Mouse (Mus musculus): ENCODE results near the gene Nptn. TPM values are rescaled to one million over a fixed set of nuclear protein-coding genes. Genes with fewer than 3 reads are reported as not detected.

Nptn gene
- polyA plus RNA-seq, 1 experiment from 2014 or later: 56.1 TPM

GRCm38 (mm10) chr9:58615064-58615938, 33.3 kb downstream of the Nptn start:
- WGBS: 75% methylated on average over 3 of the region's 3 CpGs

GRCm38 (mm10) chr9:58623009-58623408, 41.0 kb downstream of the Nptn start:
- Histone ChIP-seq H3K4me3 (ENCODE audit: low read depth, low read length) (no peak overlapping the region), H3K4me1 (ENCODE audit: control insufficient read depth, insufficient read depth, low read length) (no peaks in the 10 kb centered on the region), H3K9me3 (ENCODE audit: control insufficient read depth, low read length) (no peaks in the 10 kb centered on the region), H3K4me2 (ENCODE audit: low read depth, severe bottlenecking) (no peak overlapping the region), H3K27ac (replicated peaks; ENCODE audit: low read depth, low read length) (no peak overlapping the region), H3K9ac (ENCODE audit: low read length) (no peak overlapping the region), H3K27me3 (ENCODE audit: control insufficient read depth, insufficient read depth, low read length) (no peaks in the 10 kb centered on the region), H3K36me3 (ENCODE audit: control insufficient read depth, insufficient read depth, low read length) (no peaks in the 10 kb centered on the region)
- DNase-seq (ENCODE audit: low spot score): no peak
- no peak for ATAC-seq (ENCODE audit: insufficient number of reproducible peaks, low FRiP score, low TSS enrichment, low read depth)
- WGBS: 98% methylated on average over 1 of the region's 1 CpGs

More at GRCm38 (mm10) chr9:58615064-58615938, 33.3 kb downstream of the Nptn start:
- ATAC-seq (ENCODE audit: insufficient number of reproducible peaks, low FRiP score, low TSS enrichment, low read depth) (no peak), DNase-seq (ENCODE audit: low spot score) (no peak)
- Histone ChIP-seq H3K27me3 (ENCODE audit: control insufficient read depth, insufficient read depth, low read length) (no peaks in the 10 kb centered on the region), H3K4me2 (ENCODE audit: low read depth, severe bottlenecking) (no peak overlapping the region), H3K9ac (ENCODE audit: low read length) (no peak overlapping the region), H3K36me3 (ENCODE audit: control insufficient read depth, insufficient read depth, low read length) (no peaks in the 10 kb centered on the region), H3K9me3 (ENCODE audit: control insufficient read depth, low read length) (no peaks in the 10 kb centered on the region), H3K4me1 (ENCODE audit: control insufficient read depth, insufficient read depth, low read length) (no peaks in the 10 kb centered on the region), H3K4me3 (ENCODE audit: low read depth, low read length) (no peak overlapping the region), H3K27ac (replicated peaks; ENCODE audit: low read depth, low read length) (no peak overlapping the region)

GRCm38 (mm10) chr9:58627197-58627596, 45.2 kb downstream of the Nptn start:
- Histone ChIP-seq H3K27me3 (ENCODE audit: control insufficient read depth, insufficient read depth, low read length) (no peaks in the 10 kb centered on the region), H3K9ac (ENCODE audit: low read length) (no peak overlapping the region), H3K4me3 (ENCODE audit: low read depth, low read length) (no peak overlapping the region), H3K27ac (replicated peaks; ENCODE audit: low read depth, low read length) (no peak overlapping the region), H3K9me3 (ENCODE audit: control insufficient read depth, low read length) (no peaks in the 10 kb centered on the region), H3K36me3 (ENCODE audit: control insufficient read depth, insufficient read depth, low read length) (no peaks in the 10 kb centered on the region), H3K4me1 (ENCODE audit: control insufficient read depth, insufficient read depth, low read length) (no peaks in the 10 kb centered on the region), H3K4me2 (ENCODE audit: low read depth, severe bottlenecking) (no peak overlapping the region)
- ATAC-seq (ENCODE audit: insufficient number of reproducible peaks, low FRiP score, low TSS enrichment, low read depth): no peak
- WGBS: 88% methylated on average over 2 of the region's 2 CpGs
- DNase-seq (ENCODE audit: low spot score): no peak

DNA sequence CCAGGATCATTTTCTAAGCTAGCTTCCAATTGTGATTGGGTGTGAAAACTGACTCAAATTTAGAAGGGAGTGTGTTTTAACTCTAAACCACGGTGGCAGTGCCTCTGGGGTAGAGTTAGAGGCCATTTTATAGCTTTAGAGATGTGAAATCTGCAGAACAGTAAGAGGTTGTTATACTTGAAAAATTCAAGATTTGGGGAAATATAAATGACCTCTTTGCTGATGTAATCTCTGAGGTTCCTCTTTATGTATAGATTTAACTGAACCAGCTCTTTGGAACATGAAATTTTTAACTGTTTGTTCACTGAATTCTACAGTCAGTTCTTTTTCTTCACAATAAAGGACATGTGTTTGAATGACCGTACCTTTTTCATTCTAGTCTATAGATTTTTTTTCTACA, 48.4 kb downstream of the Nptn start:
- Histone ChIP-seq H3K36me3 (ENCODE audit: control insufficient read depth, insufficient read depth, low read length) (no peaks in the 10 kb centered on the region), H3K27me3 (ENCODE audit: control insufficient read depth, insufficient read depth, low read length) (no peaks in the 10 kb centered on the region), H3K9me3 (ENCODE audit: control insufficient read depth, low read length) (no peaks in the 10 kb centered on the region), H3K27ac (replicated peaks; ENCODE audit: low read depth, low read length) (no peak overlapping the region), H3K4me1 (ENCODE audit: control insufficient read depth, insufficient read depth, low read length) (no peaks in the 10 kb centered on the region), H3K4me2 (ENCODE audit: low read depth, severe bottlenecking) (no peak overlapping the region), H3K9ac (ENCODE audit: low read length) (no peak overlapping the region), H3K4me3 (ENCODE audit: low read depth, low read length) (no peak overlapping the region)
- DNase-seq (ENCODE audit: low spot score) (no peak), ATAC-seq (ENCODE audit: insufficient number of reproducible peaks, low FRiP score, low TSS enrichment, low read depth) (no peak)
- 79% methylated on average over 2 of the region's 2 CpGs for WGBS

DNA sequence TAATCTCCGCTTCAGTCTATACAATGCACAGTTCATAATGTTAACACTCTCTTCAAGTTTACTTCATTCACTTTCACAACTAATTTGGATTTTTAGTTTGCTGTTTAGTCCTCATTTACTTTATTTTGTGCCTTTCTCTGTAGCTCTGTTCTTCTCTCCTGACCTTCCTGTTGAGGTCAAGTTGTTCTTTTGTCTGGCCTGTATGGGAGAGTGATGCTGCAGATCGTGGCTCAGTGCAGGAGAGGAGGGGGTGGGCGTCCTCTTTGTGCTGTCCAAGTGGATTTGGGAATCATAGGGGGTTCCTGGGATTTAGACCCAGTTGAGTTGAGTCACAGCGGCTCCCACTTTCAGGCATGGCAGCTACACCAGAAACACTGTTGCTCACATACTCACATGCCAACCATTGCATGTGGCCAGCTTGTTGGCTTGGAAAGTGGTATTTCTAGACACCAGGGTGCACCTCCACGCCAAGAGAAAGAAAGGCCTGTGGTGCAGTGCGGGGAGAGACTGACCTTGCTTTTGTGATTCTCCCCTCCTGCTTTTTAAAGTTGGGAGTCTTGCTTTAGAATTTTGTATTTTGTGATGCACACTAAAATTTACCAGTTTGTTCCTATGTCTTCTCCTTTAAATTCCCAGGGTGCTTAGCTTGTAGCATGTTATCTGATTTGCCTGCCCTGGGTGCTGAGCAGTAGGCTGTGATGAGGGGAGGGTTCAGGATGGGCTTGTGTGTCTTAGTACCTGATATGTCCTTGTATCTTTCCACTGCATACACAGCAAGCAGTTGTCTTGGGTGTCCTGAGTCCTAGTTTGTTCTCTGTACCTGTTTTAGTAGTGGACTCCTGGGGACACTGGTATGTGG, 66.6 kb downstream of the Nptn start:
- no peaks in the 10 kb centered on the region for H3K9me3 ChIP-seq (ENCODE audit: control insufficient read depth, low read length)
- H3K4me1 ChIP-seq (ENCODE audit: control insufficient read depth, insufficient read depth, low read length): no peaks in the 10 kb centered on the region
- no peak for DNase-seq (ENCODE audit: low spot score)
- no peak overlapping the region for H3K9ac ChIP-seq (ENCODE audit: low read length)
- no peak overlapping the region for H3K4me2 ChIP-seq (ENCODE audit: low read depth, severe bottlenecking)
- no peaks in the 10 kb centered on the region for H3K36me3 ChIP-seq (ENCODE audit: control insufficient read depth, insufficient read depth, low read length)
- no peak overlapping the region for H3K4me3 ChIP-seq (ENCODE audit: low read depth, low read length)
- no peak overlapping the region for H3K27ac ChIP-seq (replicated peaks; ENCODE audit: low read depth, low read length)
- no peaks in the 10 kb centered on the region for H3K27me3 ChIP-seq (ENCODE audit: control insufficient read depth, insufficient read depth, low read length)
- WGBS: 87% methylated on average over 6 of the region's 6 CpGs
- ATAC-seq (ENCODE audit: insufficient number of reproducible peaks, low FRiP score, low TSS enrichment, low read depth): no peak

- WGBS: 85% methylated on average over 4 of the region's 4 CpGs
- Histone ChIP-seq H3K4me3 (ENCODE audit: low read depth, low read length) (no peak overlapping the region), H3K9ac (ENCODE audit: low read length) (no peak overlapping the region), H3K4me1 (ENCODE audit: control insufficient read depth, insufficient read depth, low read length) (no peaks in the 10 kb centered on the region), H3K36me3 (ENCODE audit: control insufficient read depth, insufficient read depth, low read length) (no peaks in the 10 kb centered on the region), H3K4me2 (ENCODE audit: low read depth, severe bottlenecking) (no peak overlapping the region), H3K27ac (replicated peaks; ENCODE audit: low read depth, low read length) (no peak overlapping the region), H3K27me3 (ENCODE audit: control insufficient read depth, insufficient read depth, low read length) (no peaks in the 10 kb centered on the region), H3K9me3 (ENCODE audit: control insufficient read depth, low read length) (no peaks in the 10 kb centered on the region)
- DNase-seq (ENCODE audit: low spot score) (no peak), ATAC-seq (ENCODE audit: insufficient number of reproducible peaks, low FRiP score, low TSS enrichment, low read depth) (no peak)
These were observed 67.2 kb downstream of the Nptn start for GRCm38 (mm10) chr9:58649265-58649626.

DNA sequence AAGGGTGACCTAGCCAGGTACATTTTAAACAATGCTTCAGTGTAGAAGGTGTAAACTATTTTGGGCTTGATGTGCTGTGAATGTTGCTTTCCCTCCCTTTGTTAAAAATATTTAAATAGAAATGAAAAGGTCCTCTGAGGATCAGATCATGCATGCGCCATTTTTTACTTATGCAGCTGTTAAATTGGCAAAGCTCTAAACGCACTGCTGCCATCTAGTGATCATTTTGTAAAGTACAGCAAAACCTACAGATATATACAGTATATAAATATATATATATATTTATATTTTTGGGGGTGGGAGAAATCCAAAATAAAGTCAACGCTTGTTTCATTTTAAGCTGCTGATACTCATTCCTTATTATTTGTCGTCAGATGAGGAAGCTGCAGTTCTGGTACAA, 70.0 kb downstream of the Nptn start:
- no peak overlapping the region for H3K4me2 ChIP-seq (ENCODE audit: low read depth, severe bottlenecking)
- H3K36me3 ChIP-seq (ENCODE audit: control insufficient read depth, insufficient read depth, low read length): no peaks in the 10 kb centered on the region
- no peak overlapping the region for H3K27ac ChIP-seq (replicated peaks; ENCODE audit: low read depth, low read length)
- 63% methylated on average over 4 of the region's 4 CpGs for WGBS
- DNase-seq (ENCODE audit: low spot score) (no peak), ATAC-seq (ENCODE audit: insufficient number of reproducible peaks, low FRiP score, low TSS enrichment, low read depth) (no peak)
- no peak overlapping the region for H3K9ac ChIP-seq (ENCODE audit: low read length)
- no peaks in the 10 kb centered on the region for H3K4me1 ChIP-seq (ENCODE audit: control insufficient read depth, insufficient read depth, low read length)
- no peaks in the 10 kb centered on the region for H3K9me3 ChIP-seq (ENCODE audit: control insufficient read depth, low read length)
- no peak overlapping the region for H3K4me3 ChIP-seq (ENCODE audit: low read depth, low read length)
- no peaks in the 10 kb centered on the region for H3K27me3 ChIP-seq (ENCODE audit: control insufficient read depth, insufficient read depth, low read length)

DNA sequence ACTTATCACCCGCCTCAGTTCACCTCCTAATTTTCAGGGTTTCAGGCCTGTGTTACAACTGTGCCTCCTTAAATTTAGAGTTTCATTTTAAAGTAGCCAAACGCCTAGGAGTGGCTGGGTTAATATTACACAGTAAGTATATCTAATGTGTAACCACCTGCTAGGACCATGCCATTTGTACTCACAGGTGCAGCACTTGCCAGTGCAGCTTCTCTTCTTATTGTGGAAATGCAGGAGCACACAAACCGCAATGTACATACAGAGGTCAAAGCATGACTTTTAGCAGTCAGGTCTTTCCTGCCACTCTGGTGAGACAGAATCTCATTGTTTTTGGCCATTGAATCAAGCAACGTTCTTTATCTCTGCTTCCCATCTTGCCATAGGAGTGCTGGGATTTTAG, 72.5 kb downstream of the Nptn start:
- H3K4me2 ChIP-seq (ENCODE audit: low read depth, severe bottlenecking): no peak overlapping the region
- DNase-seq (ENCODE audit: low spot score): no peak
- H3K9me3 ChIP-seq (ENCODE audit: control insufficient read depth, low read length): no peaks in the 10 kb centered on the region
- 81% methylated on average over 4 of the region's 4 CpGs for WGBS
- no peaks in the 10 kb centered on the region for H3K36me3 ChIP-seq (ENCODE audit: control insufficient read depth, insufficient read depth, low read length)
- no peaks in the 10 kb centered on the region for H3K4me1 ChIP-seq (ENCODE audit: control insufficient read depth, insufficient read depth, low read length)
- no peak for ATAC-seq (ENCODE audit: insufficient number of reproducible peaks, low FRiP score, low TSS enrichment, low read depth)
- H3K4me3 ChIP-seq (ENCODE audit: low read depth, low read length): no peak overlapping the region
- H3K9ac ChIP-seq (ENCODE audit: low read length): no peak overlapping the region
- H3K27me3 ChIP-seq (ENCODE audit: control insufficient read depth, insufficient read depth, low read length): no peaks in the 10 kb centered on the region
- H3K27ac ChIP-seq (replicated peaks; ENCODE audit: low read depth, low read length): no peak overlapping the region

Measured in limb, embryonic 11.5 days (tissue).